Mouse (Mus musculus) urinary bladder, postnatal 25 days (tissue): Measurements from ENCODE around the gene Fes.
"Not testable (repeated sequence)": the region's sequence is repeated elsewhere in the genome, so short reads cannot be mapped to it uniquely, and the experiment has no call there.

ENCODE experiments used
- DNase-seq: peaks from one replicate; pipeline ENCODE4 v3.0.0; 2022; ENCODE audit warnings: low spot score

Fes gene

DNA sequence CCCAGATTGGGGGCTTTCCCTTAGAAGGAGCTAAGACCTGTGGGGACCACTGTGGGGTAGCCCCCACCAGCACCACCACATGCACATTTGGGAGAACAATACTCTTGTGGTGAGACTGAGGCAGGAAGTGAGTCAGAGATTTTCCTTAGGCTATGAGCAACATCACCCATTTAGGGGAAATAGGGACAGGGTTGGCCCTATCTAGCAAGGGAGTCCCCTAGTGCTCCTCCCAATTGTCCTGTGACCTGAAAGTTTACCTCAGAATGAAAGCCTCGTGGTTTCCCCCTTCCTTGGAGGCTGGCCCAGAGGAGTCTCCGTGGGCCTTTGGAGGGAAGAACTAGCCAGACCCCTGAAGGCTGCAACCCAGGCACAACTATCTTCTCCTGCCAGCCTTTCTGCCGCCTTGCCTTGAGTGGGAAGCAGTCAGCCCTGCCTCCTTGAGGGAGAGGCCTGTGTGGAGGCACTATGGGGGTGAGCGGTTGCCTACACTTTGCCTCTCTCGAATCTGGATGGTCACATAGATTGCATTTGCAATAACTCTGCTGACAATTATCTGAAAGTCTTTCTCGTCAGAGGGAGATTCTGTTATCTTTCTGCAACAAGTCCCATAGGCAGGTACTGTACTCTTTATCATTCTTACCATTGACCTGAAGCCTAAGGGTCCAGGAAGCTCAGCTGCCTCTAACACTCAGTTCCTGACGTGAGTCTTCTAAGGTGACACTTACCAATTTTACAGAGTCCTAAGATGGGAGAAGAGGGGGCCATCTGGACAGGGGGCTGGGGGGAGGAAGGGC lies 16.6 kb upstream of the Fes start:
- no peak for DNase-seq

- DNase-seq = peak; percentile 50
Measured at GRCm38 (mm10) chr7:80403551-80403950, 15.8 kb upstream of the Fes start.

- peak; percentile 73 for DNase-seq
Measured at GRCm38 (mm10) chr7:80402651-80403321, 15.0 kb upstream of the Fes start.

GRCm38 (mm10) chr7:80401860-80402641 lies 14.3 kb upstream of the Fes start:
- peak; percentile 45 for DNase-seq

GRCm38 (mm10) chr7:80401041-80401859 lies 13.5 kb upstream of the Fes start:
- DNase-seq = no peak

- no peak for DNase-seq
Measured at GRCm38 (mm10) chr7:80400571-80400970, 12.8 kb upstream of the Fes start.

GRCm38 (mm10) chr7:80400099-80400498 lies 12.4 kb upstream of the Fes start:
- DNase-seq = no peak

DNA sequence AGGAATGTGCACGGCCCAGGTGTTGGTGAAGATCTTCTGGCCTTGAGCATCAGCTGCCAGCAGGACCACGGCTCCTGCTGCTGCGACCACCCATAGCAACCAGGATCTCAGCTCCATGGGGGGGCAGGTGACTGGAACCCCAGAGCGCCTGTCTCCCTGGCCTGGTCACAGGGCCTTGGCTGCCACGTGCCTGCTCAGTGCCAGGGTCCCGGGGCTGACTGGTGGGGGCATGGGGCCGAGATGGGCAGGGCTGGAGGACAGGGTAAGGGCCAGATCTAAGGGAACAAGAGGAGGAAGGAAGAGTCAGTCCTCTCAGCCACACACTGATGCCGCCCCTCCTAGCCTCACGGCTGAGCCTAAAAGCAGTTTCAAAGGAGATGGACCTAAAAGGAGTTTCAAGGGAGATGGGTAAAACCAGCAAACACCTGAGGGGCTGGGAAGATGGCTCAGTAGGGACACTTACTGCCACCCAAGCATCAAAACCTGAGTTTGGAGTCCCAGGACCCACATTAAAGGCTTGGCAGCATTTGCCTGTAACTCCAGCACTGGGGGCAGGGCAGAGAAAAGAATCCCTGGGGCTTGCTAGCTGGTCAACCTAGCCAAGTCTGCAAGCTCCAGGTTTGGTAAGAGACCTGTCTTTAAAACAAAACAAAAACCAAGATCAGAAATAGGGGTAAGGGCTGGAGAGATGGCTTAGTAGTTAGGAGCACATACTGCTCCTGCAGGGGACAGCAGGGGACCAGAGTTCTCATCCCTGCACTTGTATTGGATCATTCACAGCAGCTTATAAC lies 11.1 kb upstream of the Fes start:
- DNase-seq = no peak

GRCm38 (mm10) chr7:80397986-80398385 lies 10.2 kb upstream of the Fes start:
- DNase-seq = no peak

DNA sequence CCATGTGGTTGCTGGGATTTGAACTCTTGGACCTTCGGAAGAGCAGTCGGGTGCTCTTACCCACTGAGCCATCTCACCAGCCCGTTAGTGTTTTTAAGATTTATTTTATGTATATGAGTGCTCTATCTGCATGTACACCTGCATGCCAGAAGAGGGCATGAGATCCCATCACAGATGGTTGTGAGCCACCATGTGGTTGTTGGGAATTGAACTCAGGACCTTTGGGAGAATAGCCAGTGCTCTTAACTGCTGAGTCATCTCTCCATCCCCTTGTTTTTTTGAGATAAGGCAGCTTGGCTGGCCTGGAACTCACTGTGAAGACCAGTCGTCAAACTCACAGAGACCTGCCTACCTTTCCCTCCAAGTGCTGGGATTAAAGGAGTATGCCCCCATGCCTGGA lies 8.7 kb upstream of the Fes start:
- not testable (repeated sequence) for DNase-seq

DNA sequence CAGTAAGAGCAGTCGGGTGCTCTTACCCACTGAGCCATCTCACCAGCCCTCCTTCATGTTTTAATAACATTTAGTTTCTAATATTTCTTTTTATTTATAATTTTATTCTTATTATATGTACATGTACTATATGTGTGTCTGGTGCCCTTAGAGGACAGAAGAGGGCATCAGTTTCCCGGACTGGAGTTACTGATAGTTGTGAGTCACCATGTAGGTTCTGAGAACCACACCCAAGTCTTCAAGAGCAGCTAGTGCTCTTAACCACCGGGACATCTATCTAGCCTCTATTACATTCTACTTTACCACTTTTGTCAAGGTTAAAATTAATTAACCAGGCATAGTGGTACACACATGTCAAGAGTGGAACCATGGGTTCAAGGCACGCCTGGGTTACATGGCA lies 6.9 kb upstream of the Fes start:
- DNase-seq = no peak

GRCm38 (mm10) chr7:80392119-80392518 lies 4.4 kb upstream of the Fes start:
- no peak for DNase-seq

GRCm38 (mm10) chr7:80387033-80387632 lies 613 bp downstream of the Fes start:
- DNase-seq = no peak

- DNase-seq = peak; percentile 96
Measured at GRCm38 (mm10) chr7:80386235-80386930, 1.4 kb downstream of the Fes start.

GRCm38 (mm10) chr7:80382919-80383318 lies 4.8 kb downstream of the Fes start:
- DNase-seq = no peak

GRCm38 (mm10) chr7:80379531-80379930 lies 8.2 kb downstream of the Fes start:
- no peak for DNase-seq

DNA sequence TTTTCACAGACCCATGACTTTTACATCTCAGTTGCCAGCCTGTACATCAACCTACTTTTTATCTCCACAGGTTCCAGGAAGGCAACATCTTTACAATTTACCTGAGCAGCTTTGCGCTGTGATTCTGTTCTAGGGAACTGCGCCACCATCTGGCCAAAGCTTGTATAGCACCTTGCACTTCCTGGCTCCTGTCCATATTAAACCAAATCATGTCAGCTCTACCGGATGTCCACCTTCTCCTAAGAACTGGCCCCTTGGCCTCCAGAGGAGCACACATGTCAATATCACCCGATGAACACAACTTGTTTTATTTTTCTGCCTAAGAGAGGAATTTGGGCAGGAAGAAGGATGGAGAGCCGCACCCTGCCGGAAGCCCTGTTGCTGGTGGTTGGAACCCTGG lies 10.3 kb downstream of the Fes start:
- peak; percentile 62 for DNase-seq

- DNase-seq = no peak
Measured at GRCm38 (mm10) chr7:80376192-80376591, 11.6 kb downstream of the Fes start.

DNA sequence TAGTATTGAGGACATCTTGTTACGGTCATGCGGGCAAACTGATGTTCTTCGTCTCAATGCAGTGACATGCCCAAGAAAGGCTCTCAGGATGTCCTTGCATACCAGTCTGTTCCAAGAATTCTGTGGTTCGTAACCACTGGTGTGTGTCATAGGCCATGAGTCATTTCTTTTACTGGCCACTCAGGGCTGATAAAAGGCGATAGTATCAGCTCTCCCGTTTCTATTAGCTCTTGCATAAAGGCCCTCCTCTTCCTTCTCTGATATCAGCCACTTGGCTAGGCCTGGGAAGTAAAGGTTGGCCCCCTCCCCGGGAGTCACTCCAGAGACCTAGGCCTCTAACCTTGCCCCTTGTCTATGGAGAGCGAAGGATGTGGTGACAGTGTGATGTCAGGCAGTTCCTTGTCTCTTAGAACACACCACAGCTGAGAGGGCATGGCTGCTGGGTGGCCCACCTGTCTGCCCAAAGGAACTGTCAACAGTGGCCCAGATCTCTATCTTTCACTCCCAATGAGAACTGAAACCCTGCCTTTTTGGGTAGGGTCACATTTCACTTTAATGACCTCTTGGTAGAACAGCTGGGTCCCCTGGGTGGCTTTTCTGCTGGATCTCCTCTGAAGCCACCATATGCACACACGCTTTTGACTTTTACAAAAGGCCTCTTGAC lies 12.2 kb downstream of the Fes start:
- peak; percentile 23 for DNase-seq

DNA sequence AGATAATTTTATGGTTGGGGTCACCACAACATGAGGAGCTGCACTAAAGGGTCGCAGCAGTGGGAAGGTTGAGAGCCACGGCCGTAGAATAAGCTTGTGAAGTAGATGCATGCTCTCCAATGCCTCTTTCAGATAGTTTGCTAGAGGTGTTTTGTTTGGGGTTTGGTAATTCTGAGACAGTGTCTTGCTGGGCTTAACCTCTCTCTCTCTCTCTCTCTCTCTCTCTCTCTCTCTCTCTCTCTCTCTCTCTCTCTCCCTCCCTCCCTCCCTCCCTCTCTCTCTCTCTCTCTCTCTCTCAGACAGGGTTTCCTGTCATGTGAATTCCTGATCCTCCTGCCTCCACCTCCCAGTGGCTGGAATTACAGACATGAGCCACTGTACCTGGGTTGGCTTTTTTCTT lies 13.0 kb downstream of the Fes start:
- no peak for DNase-seq
